Mouse (Mus musculus) brain, embryonic 14.5 days (tissue): ENCODE measurements at regions not wholly inside any gene's neighbourhood (a gene's known extent, or its start where the extent isn't known, plus 50 kb on each side); places are given as distances from the start of the nearest gene placed in this dataset.
A peak's percentile ranks its signal among the peaks of the same experiment; 100 is the strongest.

Experiments
- DNase-seq: peaks from one replicate; pipeline ENCODE4 v3.0.0-alpha.2; 2011; ENCODE audit warnings: low read depth
- CTCF ChIP-seq: fragments of 200-500 bp; IDR thresholded peaks from 2 replicates; pipeline ENCODE4 v1.5.1; 2012; ENCODE audit warnings: inconsistent platforms, mild to moderate bottlenecking, moderate library complexity, borderline replicate concordance; ENCODE audit not compliant: insufficient read depth, insufficient read length; ENCODE audit errors: extremely low read depth
- POLR2A ChIP-seq: fragments of 200-500 bp; IDR thresholded peaks from 2 replicates; pipeline ENCODE4 v1.6.1; 2012; ENCODE audit warnings: mild to moderate bottlenecking, inconsistent platforms, borderline replicate concordance; ENCODE audit not compliant: poor library complexity, insufficient read depth, insufficient read length, severe bottlenecking; ENCODE audit errors: extremely low read depth

GRCm38 (mm10) chr11:111675673-111676072 lies 609.7 kb downstream of the Kcnj2 start:
- TF ChIP-seq CTCF = no peak
- no peak for TF ChIP-seq POLR2A
- DNase-seq = no peak

GRCm38 (mm10) chr11:111682341-111682740 lies 616.4 kb downstream of the Kcnj2 start:
- TF ChIP-seq CTCF = no peak
- no peak for TF ChIP-seq POLR2A
- peak; percentile 40 for DNase-seq

- no peak for DNase-seq
- no peak for TF ChIP-seq CTCF
- TF ChIP-seq POLR2A = no peak
Observed at GRCm38 (mm10) chr11:111683909-111684308, 617.9 kb downstream of the Kcnj2 start.

- TF ChIP-seq POLR2A (no peak), CTCF (no peak)
- DNase-seq = no peak
Observed at GRCm38 (mm10) chr11:111687769-111688168, 621.8 kb downstream of the Kcnj2 start.

- no peak for DNase-seq
- TF ChIP-seq POLR2A = no peak
- no peak for TF ChIP-seq CTCF
Observed at GRCm38 (mm10) chr11:111688186-111688860, 622.4 kb downstream of the Kcnj2 start.

- no peak for TF ChIP-seq CTCF
- no peak for DNase-seq
Observed at GRCm38 (mm10) chr11:111689899-111690298, 623.9 kb downstream of the Kcnj2 start.

DNA sequence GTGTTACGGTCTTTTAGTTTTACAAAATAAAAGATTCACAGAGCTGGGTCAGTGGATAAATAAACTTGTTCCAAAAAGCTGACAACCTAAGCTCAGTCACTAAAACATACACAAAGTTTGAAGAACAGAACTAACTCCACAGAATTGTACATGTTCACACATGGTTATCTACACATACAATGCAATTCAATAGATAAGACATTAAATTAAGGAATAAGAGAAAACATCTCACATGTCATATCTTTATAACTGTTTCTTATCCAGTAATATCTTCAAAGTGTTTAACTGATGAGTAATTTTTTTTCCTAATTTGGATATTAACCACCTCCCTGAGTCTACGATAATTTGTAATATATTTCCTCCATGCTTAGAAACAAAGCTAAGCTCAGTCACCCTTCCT lies 625.5 kb downstream of the Kcnj2 start:
- no peak for DNase-seq
- TF ChIP-seq POLR2A (no peak), CTCF (no peak)

DNA sequence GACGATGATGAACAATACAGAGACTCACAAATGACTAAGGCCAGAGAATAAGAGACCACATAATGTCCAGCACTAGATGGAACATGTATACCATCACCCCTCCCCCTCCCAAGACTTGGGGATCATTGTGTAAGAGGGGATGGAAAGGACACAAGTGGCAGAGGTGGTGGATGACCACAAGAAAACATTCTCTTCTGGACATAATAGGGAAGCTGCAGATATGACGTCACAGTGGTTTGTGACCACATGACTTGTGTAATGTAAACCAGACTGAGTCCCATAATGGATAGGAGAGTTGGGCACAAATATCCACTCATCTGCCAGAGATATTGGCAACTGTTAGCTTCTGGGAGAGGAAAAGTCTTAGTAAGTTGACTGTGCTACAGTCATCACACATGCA lies 630.7 kb downstream of the Kcnj2 start:
- TF ChIP-seq CTCF = no peak
- no peak for TF ChIP-seq POLR2A
- no peak for DNase-seq

DNA sequence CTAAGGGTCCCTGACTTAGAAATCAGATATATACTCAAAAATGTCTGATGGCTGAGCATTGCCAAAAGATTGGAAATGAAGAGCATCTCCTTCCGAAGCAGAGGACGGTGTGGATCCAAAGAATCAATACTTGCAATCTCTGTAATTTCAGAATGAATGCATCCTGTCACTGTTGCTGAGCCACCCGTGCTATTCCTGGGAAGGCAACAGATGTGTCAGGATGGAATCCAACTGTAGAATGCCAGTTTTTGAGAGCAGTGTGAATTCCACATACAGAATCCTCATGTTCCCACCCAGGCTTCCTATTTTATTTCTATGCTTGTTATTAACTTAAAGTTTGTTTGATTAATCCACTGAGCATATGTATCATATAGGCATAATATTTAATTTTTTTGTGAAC lies 633.9 kb downstream of the Kcnj2 start:
- TF ChIP-seq CTCF (no peak), POLR2A (no peak)
- peak; percentile 32 for DNase-seq

DNA sequence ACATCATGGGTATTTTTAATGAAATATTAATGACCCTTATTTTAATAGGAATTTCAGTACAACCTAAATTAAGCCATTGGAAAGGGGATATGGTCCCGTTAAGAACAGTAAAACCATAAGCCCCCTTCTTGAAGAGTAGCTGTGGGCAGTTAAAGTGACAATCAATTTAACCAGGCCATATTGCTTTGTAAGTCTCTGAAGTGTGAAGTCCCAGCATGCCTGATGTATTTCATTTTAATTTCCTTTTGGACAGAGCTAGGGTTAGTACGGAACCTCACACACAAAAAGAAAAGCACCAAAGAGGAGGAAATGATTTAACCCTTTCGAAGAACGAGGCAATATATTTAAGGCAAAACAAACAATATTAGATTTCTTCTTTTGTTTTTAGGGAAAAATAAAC lies 640.9 kb downstream of the Kcnj2 start:
- DNase-seq = no peak
- TF ChIP-seq CTCF (no peak), POLR2A (no peak)

- peak; percentile 14 for DNase-seq
- TF ChIP-seq CTCF = no peak
- no peak for TF ChIP-seq POLR2A
Observed at GRCm38 (mm10) chr11:111715401-111715800, 649.4 kb downstream of the Kcnj2 start.

- TF ChIP-seq CTCF = no peak
- no peak for TF ChIP-seq POLR2A
- no peak for DNase-seq
Observed at GRCm38 (mm10) chr11:111722276-111722675, 656.3 kb downstream of the Kcnj2 start.
